Mouse (Mus musculus) testis, adult 2 months (tissue): ENCODE measurements at regions not wholly inside any gene's neighbourhood (a gene's known extent, or its start where the extent isn't known, plus 50 kb on each side); places are given as distances from the start of the nearest gene placed in this dataset.

Experiments
- H3K27ac ChIP-seq: fragments of 200-500 bp; 2 replicates; pipeline ENCODE4 v1.5.1; 2012; ENCODE audit warnings: low read depth, low read length; ENCODE audit not compliant: control insufficient read depth, insufficient read depth
- H3K27me3 ChIP-seq: fragments of 200-500 bp; 2 replicates; pipeline ENCODE4 v1.6.1; 2012; ENCODE audit warnings: mild to moderate bottlenecking, low read length, moderate library complexity; ENCODE audit not compliant: control insufficient read depth, insufficient read depth
- H3K36me3 ChIP-seq: fragments of 200-500 bp; 2 replicates; pipeline ENCODE4 v1.6.1; 2012; ENCODE audit warnings: mild to moderate bottlenecking, low read length; ENCODE audit not compliant: control insufficient read depth, insufficient read depth
- H3K4me1 ChIP-seq: fragments of 200-500 bp; 2 replicates; pipeline ENCODE4 v1.6.1; 2012; ENCODE audit warnings: low read length; ENCODE audit not compliant: control insufficient read depth, insufficient read depth
- H3K4me3 ChIP-seq: fragments of 200-500 bp; 2 replicates; pipeline ENCODE4 v1.5.1; 2012; ENCODE audit warnings: low read depth, mild to moderate bottlenecking, low read length, moderate library complexity, mixed read lengths; ENCODE audit not compliant: control insufficient read depth
- CTCF ChIP-seq: fragments of 200-500 bp; IDR thresholded peaks from 2 replicates; pipeline ENCODE4 v1.5.1; 2012; ENCODE audit warnings: low read depth, mild to moderate bottlenecking, inconsistent platforms, low read length, moderate library complexity; ENCODE audit not compliant: control insufficient read depth, insufficient read depth, insufficient replicate concordance
- POLR2A ChIP-seq: fragments of 200-500 bp; IDR thresholded peaks from 2 replicates; pipeline ENCODE4 v1.6.1; 2012; ENCODE audit warnings: low read depth, mild to moderate bottlenecking, inconsistent platforms, low read length, moderate library complexity; ENCODE audit not compliant: control insufficient read depth

DNA sequence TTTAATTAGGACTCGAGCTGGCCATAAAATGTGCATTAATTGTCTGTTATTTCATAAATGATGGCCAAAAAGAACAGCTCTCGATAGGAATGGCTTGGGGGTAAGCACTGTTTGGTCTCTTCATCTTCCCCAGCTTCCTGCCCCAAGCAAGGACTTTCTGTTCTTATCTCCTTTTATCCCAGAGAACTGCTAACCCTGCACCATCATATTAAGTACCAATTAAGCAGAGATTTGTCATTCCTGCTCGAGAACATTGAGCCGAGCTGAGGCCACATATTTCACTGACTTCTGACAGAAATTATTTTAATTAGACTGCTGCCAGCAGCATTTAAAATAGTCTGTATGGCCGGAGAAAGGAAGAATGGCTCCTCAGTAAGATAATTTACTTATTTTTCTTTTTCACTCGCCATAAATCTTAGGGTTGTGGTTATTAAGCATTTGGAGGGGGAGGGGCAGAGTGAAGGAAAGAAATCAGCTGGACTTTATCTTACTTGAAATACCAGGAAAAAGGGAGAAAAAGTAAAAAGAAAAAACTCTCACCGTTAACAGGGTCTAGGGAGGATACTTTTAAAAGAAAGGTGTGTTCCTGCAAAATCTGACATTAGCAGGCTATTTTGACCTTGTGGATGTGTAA, 377.1 kb downstream of the Mtx2 start:
- TF ChIP-seq POLR2A, result no peak
- no peak for TF ChIP-seq CTCF
- H3K27ac ChIP-seq, result no peak overlapping the region
- H3K4me3 ChIP-seq, result no peak overlapping the region
- H3K36me3 ChIP-seq, result no peaks in the 10 kb centered on the region
- H3K27me3 ChIP-seq, result no peaks in the 10 kb centered on the region
- no peaks in the 10 kb centered on the region for H3K4me1 ChIP-seq

DNA sequence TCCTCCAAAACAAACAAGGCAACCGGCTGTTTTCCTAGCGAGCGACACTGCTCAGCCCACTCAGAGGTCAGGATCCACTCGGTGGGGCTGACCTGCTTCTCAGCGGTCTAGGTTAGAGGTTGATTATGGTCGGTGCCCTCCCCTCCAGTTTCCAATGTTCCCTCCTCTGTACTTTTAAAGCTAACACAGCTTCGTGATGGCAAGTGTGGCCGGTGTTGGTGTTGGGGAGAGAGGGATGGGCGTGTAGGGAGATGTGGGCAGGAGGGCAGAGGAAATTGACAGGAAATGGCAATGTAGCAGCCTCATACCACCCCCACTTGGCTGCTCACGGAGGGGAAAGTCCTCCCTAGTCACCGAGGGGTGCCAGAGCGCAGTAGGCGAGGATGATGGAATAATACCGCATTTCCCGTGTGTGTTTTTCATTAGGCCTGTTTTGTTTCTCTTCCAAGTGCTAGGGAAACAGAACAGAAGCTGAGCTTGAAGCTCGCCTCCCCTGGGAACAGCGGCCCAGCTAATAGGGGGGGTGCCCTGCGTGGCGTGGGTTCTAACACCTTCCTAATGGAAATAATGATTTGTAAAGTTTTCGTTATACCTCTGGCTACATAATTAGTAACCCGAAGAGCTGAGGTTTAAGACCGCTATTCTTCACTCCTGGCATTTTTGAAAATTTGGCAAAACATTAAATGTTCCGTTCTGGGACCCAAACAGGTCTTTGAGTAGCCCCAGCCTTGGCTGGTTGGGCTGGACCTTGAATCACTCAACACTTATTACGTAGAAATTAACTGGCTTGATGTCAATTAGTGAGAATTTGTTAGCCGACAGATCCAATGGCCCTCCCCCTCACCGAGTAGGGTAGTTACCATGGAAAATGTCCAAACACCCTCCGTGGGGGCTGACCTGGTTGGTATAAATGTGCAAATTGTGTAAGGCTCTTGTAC, 383.5 kb downstream of the Mtx2 start:
- Histone ChIP-seq H3K4me3 (peak overlapping the region; percentile 12), H3K27ac (no peak overlapping the region)
- no peak for TF ChIP-seq CTCF
- TF ChIP-seq POLR2A, result no peak

GRCm38 (mm10) chr2:75209790-75210583, 384.4 kb downstream of the Mtx2 start:
- H3K36me3 ChIP-seq, result no peaks in the 10 kb centered on the region
- H3K27me3 ChIP-seq, result no peaks in the 10 kb centered on the region
- no peak overlapping the region for H3K27ac ChIP-seq
- peaks cover 8% of the 10 kb centered on the region for H3K4me1 ChIP-seq
- H3K4me3 ChIP-seq, result no peak overlapping the region
- TF ChIP-seq POLR2A (no peak), CTCF (no peak)

More for the DNA sequence above, 383.5 kb downstream of the Mtx2 start:
- H3K27me3 ChIP-seq, result no peaks in the 10 kb centered on the region
- peaks cover 8% of the 10 kb centered on the region for H3K4me1 ChIP-seq
- H3K36me3 ChIP-seq, result no peaks in the 10 kb centered on the region

- Histone ChIP-seq H3K4me1 (no peaks in the 10 kb centered on the region), H3K27ac (no peak overlapping the region), H3K4me3 (no peak overlapping the region), H3K36me3 (no peaks in the 10 kb centered on the region), H3K27me3 (no peaks in the 10 kb centered on the region)
- TF ChIP-seq POLR2A (no peak), CTCF (no peak)
Observed at GRCm38 (mm10) chr2:75216931-75217330, 391.3 kb downstream of the Mtx2 start.

DNA sequence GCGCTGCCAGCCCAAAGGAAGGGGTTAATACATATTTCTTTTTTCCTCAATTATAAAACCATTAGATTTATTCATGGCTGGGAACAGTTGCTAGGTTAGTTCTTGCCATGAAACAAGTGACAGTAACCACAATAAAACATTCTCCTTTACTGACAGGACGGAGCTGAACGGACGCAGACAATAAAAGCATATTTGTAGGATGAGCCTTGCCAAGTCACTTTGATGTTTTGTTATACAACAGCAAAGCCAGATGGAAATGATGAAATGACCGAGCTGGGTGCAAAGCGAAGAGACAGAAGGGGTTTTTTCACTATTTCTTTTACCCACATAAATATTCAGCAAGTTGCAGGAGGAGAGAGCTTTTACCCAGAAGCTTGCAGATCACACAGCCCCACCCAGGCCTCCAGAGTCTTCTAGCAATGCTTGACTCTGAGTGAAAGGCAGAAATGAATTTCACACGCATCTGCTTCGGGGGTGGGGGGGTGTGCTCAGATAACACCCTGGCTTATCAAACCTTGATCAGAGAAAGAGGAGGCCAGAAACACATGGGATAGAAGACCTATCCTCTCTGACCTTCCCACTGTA, 395.3 kb downstream of the Mtx2 start:
- H3K4me1 ChIP-seq, result no peaks in the 10 kb centered on the region
- no peaks in the 10 kb centered on the region for H3K27me3 ChIP-seq
- H3K36me3 ChIP-seq, result no peaks in the 10 kb centered on the region
- H3K27ac ChIP-seq, result no peak overlapping the region
- TF ChIP-seq CTCF (no peak), POLR2A (no peak)
- no peak overlapping the region for H3K4me3 ChIP-seq

- H3K4me3 ChIP-seq, result no peak overlapping the region
- no peak overlapping the region for H3K27ac ChIP-seq
- no peaks in the 10 kb centered on the region for H3K27me3 ChIP-seq
- no peaks in the 10 kb centered on the region for H3K36me3 ChIP-seq
- H3K4me1 ChIP-seq, result no peaks in the 10 kb centered on the region
- no peak for TF ChIP-seq CTCF
- TF ChIP-seq POLR2A, result no peak
Observed at GRCm38 (mm10) chr2:75224443-75224842, 398.8 kb downstream of the Mtx2 start.

GRCm38 (mm10) chr2:75240976-75241375, 415.4 kb downstream of the Mtx2 start:
- Histone ChIP-seq H3K36me3 (no peaks in the 10 kb centered on the region), H3K27me3 (no peaks in the 10 kb centered on the region), H3K4me1 (no peaks in the 10 kb centered on the region), H3K27ac (no peak overlapping the region), H3K4me3 (no peak overlapping the region)
- TF ChIP-seq POLR2A (no peak), CTCF (no peak)
